Mouse (Mus musculus) lung, adult 2 months (tissue): ENCODE data around the gene Krt27. TPM values are rescaled to one million over a fixed set of nuclear protein-coding genes. Genes with fewer than 3 reads are reported as not detected.

Experiments
- DNase-seq: peaks from one replicate; pipeline ENCODE4 v3.0.0; 2022
- H3K4me1 ChIP-seq: fragments of 200-500 bp; 2 replicates; pipeline ENCODE4 v1.6.1; 2011; ENCODE audit warnings: low read length; ENCODE audit not compliant: control insufficient read depth, insufficient read depth
- H3K4me3 ChIP-seq: fragments of 200-500 bp; replicated peaks from 2 replicates; pipeline ENCODE3; 2011; ENCODE audit warnings: low read depth, mild to moderate bottlenecking, control low read depth, low read length; ENCODE audit errors: extremely low read depth
- CTCF ChIP-seq: fragments of 200-500 bp; IDR thresholded peaks from 2 replicates; pipeline ENCODE4 v1.5.1; 2011; ENCODE audit warnings: mild to moderate bottlenecking, low read length, control low read depth; ENCODE audit not compliant: insufficient read depth
- POLR2A ChIP-seq: fragments of 200-500 bp; IDR thresholded peaks from 2 replicates; pipeline ENCODE4 v1.6.1; 2011; ENCODE audit warnings: low read depth, mild to moderate bottlenecking, control low read depth, low read length, borderline replicate concordance; ENCODE audit errors: extremely low read depth
- WGBS: fragments of 180-500 bp; shearing (Covaris S2); methylation state at CpG from one replicate; pipeline ENCODE4 v1.1.7; 2018; 5-methylcytosine and 5-hydroxymethylcytosine counted together
- polyA plus RNA-seq: library from polyadenylated mRNA; depleted of rRNA; stranded (reverse); fragments of >200 nt; gene quantifications from 2 replicates; pipeline ENCODE4 v1.2.3, GENCODE M21; 2012; rRNA removed

Krt27 gene
- not detected in 2 replicates for polyA plus RNA-seq

DNA sequence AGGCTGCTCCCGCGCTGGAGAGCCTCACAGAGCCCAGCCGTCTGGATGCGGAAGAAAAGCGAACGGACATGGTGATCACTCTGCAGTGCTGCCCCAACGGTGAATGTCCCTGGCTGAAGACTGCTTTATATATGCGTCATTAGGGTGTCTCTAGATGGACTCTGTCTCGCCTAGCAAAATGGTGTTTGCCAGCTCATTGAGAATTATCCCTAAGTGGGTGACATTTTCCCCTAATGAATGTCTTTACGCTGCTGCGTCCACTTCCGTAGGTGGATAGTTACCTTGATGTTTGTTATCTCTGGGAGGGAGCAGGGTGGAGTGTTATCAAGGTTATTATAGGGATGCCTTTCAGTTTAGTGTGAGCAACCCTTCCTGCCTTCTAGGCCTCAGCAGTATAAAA is at the start of gene Krt27:
Gene Krt27 (minus strand): TSS at position 101 of the 400 bp plus-strand sequence.
- no peak for TF ChIP-seq POLR2A
- TF ChIP-seq CTCF, result no peak
- WGBS, result 63% methylated on average over 12 of the region's 12 CpGs
- H3K4me1 ChIP-seq, result no peaks in the 10 kb centered on the region
- no peak within 1 kb of the TSS for H3K4me3 ChIP-seq
- DNase-seq, result no peak

- 79% methylated on average over 13 of the region's 13 CpGs for WGBS
These were observed 49.1 kb upstream of the Krt27 start for GRCm38 (mm10) chr11:99399956-99400549.

DNA sequence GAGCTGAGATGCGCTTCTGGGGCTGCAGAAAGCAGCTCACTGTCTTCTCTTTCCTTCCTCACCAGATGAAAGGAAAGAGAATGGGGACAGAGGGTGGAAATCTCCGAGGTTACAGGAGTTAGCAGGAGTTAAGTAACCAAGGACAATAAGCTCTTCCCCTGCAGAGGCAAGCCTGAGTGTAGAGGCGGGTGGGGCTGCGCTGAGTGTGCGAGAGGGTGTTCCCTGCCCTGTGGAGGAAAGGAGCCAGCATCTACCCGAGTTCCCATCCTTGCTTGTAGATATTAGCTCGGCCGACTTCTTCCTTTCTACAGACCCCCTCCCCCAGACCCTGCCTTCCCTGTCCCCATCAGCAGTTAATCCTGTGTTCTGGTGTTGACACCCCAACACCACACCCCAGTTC is 47.9 kb upstream of the Krt27 start:
- DNase-seq, result no peak
- Histone ChIP-seq H3K4me1 (no peaks in the 10 kb centered on the region), H3K4me3 (no peak overlapping the region)
- TF ChIP-seq POLR2A (no peak), CTCF (no peak)
- 55% methylated on average over 8 of the region's 8 CpGs for WGBS

More at GRCm38 (mm10) chr11:99399956-99400549, 49.1 kb upstream of the Krt27 start:
- TF ChIP-seq POLR2A (no peak), CTCF (no peak)
- no peak overlapping the region for H3K4me3 ChIP-seq
- no peak for DNase-seq
- H3K4me1 ChIP-seq, result no peaks in the 10 kb centered on the region

DNA sequence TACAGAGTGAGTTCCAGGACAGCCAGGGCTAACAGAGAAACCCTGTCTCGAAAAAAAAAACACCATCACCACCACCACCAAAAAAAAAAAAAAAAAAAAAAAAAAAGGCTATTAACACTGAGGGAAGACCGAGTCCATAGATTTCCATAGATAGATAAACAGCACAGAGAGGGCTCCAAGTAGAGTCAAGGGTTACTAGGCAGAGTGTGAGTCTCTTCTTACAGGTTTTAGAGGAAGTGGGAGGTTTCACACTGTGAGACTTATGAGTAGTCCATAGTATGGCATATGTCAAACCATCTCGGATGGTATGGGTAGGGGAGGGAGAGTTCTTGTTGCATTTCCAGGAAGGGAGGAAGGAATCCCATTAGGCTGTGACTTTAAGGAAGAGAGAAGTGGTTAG is 47.2 kb upstream of the Krt27 start:
- DNase-seq, result no peak
- WGBS, result 68% methylated on average over 3 of the region's 3 CpGs
- Histone ChIP-seq H3K4me3 (no peak overlapping the region), H3K4me1 (no peaks in the 10 kb centered on the region)
- no peak for TF ChIP-seq POLR2A
- TF ChIP-seq CTCF, result no peak

DNA sequence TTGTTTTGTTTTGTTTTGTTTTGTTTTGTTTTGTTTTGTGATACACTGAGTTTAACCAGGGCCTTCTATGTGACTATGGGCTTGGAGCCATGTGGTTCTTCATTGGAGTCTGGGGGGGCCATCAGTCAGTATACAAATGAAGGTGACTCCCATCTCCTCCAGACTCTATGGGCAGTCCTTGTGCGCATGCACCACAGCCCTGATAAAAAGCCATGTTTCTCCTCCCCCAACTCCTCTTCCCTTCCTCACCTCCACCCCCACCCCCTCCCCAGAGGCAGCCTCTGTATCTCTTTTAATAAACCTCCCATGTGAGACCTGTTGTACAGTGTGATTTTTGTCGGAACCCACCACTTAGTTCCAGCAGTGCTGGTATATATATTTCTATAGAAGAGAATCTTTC is 45.8 kb upstream of the Krt27 start:
- Histone ChIP-seq H3K4me3 (no peak overlapping the region), H3K4me1 (no peaks in the 10 kb centered on the region)
- 75% methylated on average over 2 of the region's 2 CpGs for WGBS
- no peak for DNase-seq
- TF ChIP-seq POLR2A, result no peak
- no peak for TF ChIP-seq CTCF

GRCm38 (mm10) chr11:99396034-99396433 is 45.1 kb upstream of the Krt27 start:
- Histone ChIP-seq H3K4me1 (no peaks in the 10 kb centered on the region), H3K4me3 (no peak overlapping the region)
- no peak for DNase-seq
- 47% methylated on average over 3 of the region's 3 CpGs for WGBS
- TF ChIP-seq POLR2A (no peak), CTCF (no peak)

DNA sequence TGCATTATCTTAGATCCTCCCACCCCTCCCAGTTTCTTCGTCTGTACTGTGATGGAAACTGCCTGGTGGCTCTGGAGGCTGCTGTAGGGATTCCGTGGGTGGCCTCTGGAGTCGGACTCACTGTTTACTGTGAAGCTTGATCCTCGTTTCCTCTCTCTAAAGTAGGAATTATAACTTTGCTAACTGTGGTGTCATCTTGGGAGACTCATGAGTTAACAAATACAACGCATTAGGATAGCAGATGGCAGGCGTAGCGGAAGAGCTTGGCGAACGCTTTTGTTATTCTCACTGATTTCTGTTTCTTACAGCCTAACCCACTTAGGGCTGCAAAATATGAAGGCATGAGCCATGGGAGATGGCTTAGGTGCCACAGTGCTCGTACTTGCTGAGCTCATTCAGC is 41.6 kb upstream of the Krt27 start:
- DNase-seq, result no peak
- WGBS, result 68% methylated on average over 10 of the region's 10 CpGs
- Histone ChIP-seq H3K4me3 (no peak overlapping the region), H3K4me1 (no peaks in the 10 kb centered on the region)
- no peak for TF ChIP-seq CTCF
- TF ChIP-seq POLR2A, result no peak

DNA sequence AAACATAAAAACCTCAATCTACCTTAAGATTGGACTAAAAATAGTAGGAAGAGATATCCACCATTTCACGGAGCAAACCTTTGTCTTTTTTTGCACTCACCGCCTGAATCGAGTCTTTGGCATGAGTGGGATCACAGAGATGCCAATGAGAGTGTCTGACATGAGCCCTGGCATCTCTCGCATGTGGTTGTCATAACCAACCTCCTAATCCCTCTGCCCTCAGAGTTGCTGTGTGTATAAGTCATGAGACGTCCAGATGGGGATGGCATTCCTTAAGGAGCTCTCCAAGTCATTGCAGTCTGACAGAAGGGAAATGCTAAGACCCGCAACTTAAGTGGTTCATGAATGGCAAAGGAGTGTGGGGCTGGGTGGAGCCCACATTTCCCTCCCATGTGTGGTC is 40.5 kb upstream of the Krt27 start:
- no peak for TF ChIP-seq CTCF
- TF ChIP-seq POLR2A, result no peak
- no peak overlapping the region for H3K4me3 ChIP-seq

GRCm38 (mm10) chr11:99390866-99391265 is 40.0 kb upstream of the Krt27 start:
- no peak for TF ChIP-seq POLR2A
- TF ChIP-seq CTCF, result no peak

More for the DNA sequence above, 40.5 kb upstream of the Krt27 start:
- DNase-seq, result no peak
- 76% methylated on average over 6 of the region's 6 CpGs for WGBS
- no peaks in the 10 kb centered on the region for H3K4me1 ChIP-seq

GRCm38 (mm10) chr11:99389264-99389663 is 38.4 kb upstream of the Krt27 start, which contains the start of gene Krt10:
Krt10 (minus strand) TSS chr11:99389364.
- H3K4me1 ChIP-seq, result no peaks in the 10 kb centered on the region
- no peak for TF ChIP-seq POLR2A
- TF ChIP-seq CTCF, result no peak
- DNase-seq, result no peak
- H3K4me3 ChIP-seq, result no peak within 1 kb of the TSS
- 80% methylated on average over 4 of the region's 4 CpGs for WGBS

More at GRCm38 (mm10) chr11:99390866-99391265, 40.0 kb upstream of the Krt27 start:
- Histone ChIP-seq H3K4me3 (no peak overlapping the region), H3K4me1 (no peaks in the 10 kb centered on the region)
- DNase-seq, result no peak
- WGBS, result 66% methylated on average over 7 of the region's 7 CpGs
